Mouse (Mus musculus) C2C12 (cell line): Measurements from ENCODE around the gene Ltk. TPM values are rescaled to one million over a fixed set of nuclear protein-coding genes. Genes with fewer than 3 reads are reported as not detected.

Experiments used
- H3K27me3 ChIP-seq: one replicate; pipeline ENCODE4 v1.6.1; 2011; ENCODE audit not compliant: control insufficient read depth, insufficient read depth, insufficient read length
- H3K36me3 ChIP-seq: one replicate; pipeline ENCODE4 v1.6.1; 2011; ENCODE audit not compliant: control insufficient read depth, insufficient read depth
- H3K4me3 ChIP-seq: one replicate; pipeline ENCODE4 v1.5.1; 2011; ENCODE audit warnings: mild to moderate bottlenecking, control low read depth; ENCODE audit not compliant: poor library complexity, insufficient read depth, severe bottlenecking
- H3K79me2 ChIP-seq: one replicate; pipeline ENCODE4 v1.6.1; 2011; ENCODE audit not compliant: control insufficient read depth, insufficient read depth
- H3K79me3 ChIP-seq: one replicate; pipeline ENCODE4 v1.6.1; 2011; ENCODE audit warnings: low read depth, control low read depth
- H3ac ChIP-seq: one replicate; pipeline ENCODE3; 2011; ENCODE audit warnings: low read depth; ENCODE audit not compliant: control insufficient read depth, insufficient read length
- CEBPB ChIP-seq: IDR thresholded peaks from one replicate; pipeline ENCODE4 v1.6.1; 2011; ENCODE audit warnings: low read depth, mild to moderate bottlenecking, control low read depth, moderate library complexity
- CTCF ChIP-seq: IDR thresholded peaks from one replicate; pipeline ENCODE4 v1.5.1; 2011; ENCODE audit not compliant: control insufficient read depth, insufficient read depth, insufficient read length
- FOSL1 ChIP-seq: IDR thresholded peaks from one replicate; pipeline ENCODE4 v1.8.0; 2011; ENCODE audit warnings: mild to moderate bottlenecking, low read length; ENCODE audit not compliant: poor library complexity, insufficient read depth, severe bottlenecking
- MAX ChIP-seq: IDR thresholded peaks from one replicate; pipeline ENCODE4 v1.6.1; 2011; ENCODE audit warnings: mild to moderate bottlenecking, control low read depth
- MYOD1 ChIP-seq: IDR thresholded peaks from one replicate; pipeline ENCODE4 v1.6.1; 2011; ENCODE audit warnings: low read depth; ENCODE audit not compliant: control insufficient read depth, insufficient read length
- MYOG ChIP-seq: IDR thresholded peaks from one replicate; pipeline ENCODE4 v1.6.1; 2011; ENCODE audit not compliant: control insufficient read depth, insufficient read length; ENCODE audit errors: extremely low read depth
- USF1 ChIP-seq: IDR thresholded peaks from one replicate; pipeline ENCODE4 v1.6.1; 2011; ENCODE audit warnings: low read depth, mild to moderate bottlenecking, control low read depth, moderate library complexity
- polyA plus RNA-seq: library from polyadenylated mRNA; unstranded; fragments of >200 nt; fragmentation: generic; extraction: Trizol; gene quantifications from one replicate; pipeline ENCODE4 v1.2.1, GENCODE M21; 2012; ENCODE audit warnings: missing spikeins

The Ltk gene
- polyA plus RNA-seq, 1 experiment: 0.01 TPM

GRCm38 (mm10) chr2:119745281-119745680 lies 14.9 kb downstream of the Ltk start:
- H3K27me3 ChIP-seq: peaks cover 14% of the 10 kb centered on the region
- H3K36me3 ChIP-seq: no peaks in the 10 kb centered on the region
- no peaks in the 10 kb centered on the region for H3K79me3 ChIP-seq
- H3ac ChIP-seq: no peak overlapping the region
- H3K4me3 ChIP-seq: no peak overlapping the region
- TF ChIP-seq CTCF: no peak
- no peak for TF ChIP-seq FOSL1
- no peak for TF ChIP-seq CEBPB
- no peak for TF ChIP-seq MAX
- H3K79me2 ChIP-seq: no peaks in the 10 kb centered on the region

GRCm38 (mm10) chr2:119744163-119745111 lies 15.8 kb downstream of the Ltk start:
- Histone ChIP-seq H3K79me2 (no peaks in the 10 kb centered on the region), H3K27me3 (peaks cover 5% of the 10 kb centered on the region), H3K79me3 (no peaks in the 10 kb centered on the region), H3ac (no peak overlapping the region), H3K36me3 (no peaks in the 10 kb centered on the region), H3K4me3 (no peak overlapping the region)
- TF ChIP-seq MYOG (no peak), CEBPB (no peak), CTCF (no peak), MAX (no peak), USF1 (no peak), MYOD1 (no peak), FOSL1 (no peak)

GRCm38 (mm10) chr2:119743808-119744162 lies 16.4 kb downstream of the Ltk start:
- H3K27me3 ChIP-seq: no peaks in the 10 kb centered on the region
- TF ChIP-seq MYOG: no peak
- TF ChIP-seq MYOD1: no peak
- no peak for TF ChIP-seq MAX
- TF ChIP-seq CTCF: no peak
- no peak for TF ChIP-seq FOSL1
- no peak for TF ChIP-seq CEBPB
- TF ChIP-seq USF1: no peak
- H3K36me3 ChIP-seq: no peaks in the 10 kb centered on the region

GRCm38 (mm10) chr2:119743176-119743807 lies 16.9 kb downstream of the Ltk start:
- Histone ChIP-seq H3K4me3 (no peak overlapping the region), H3ac (no peak overlapping the region), H3K79me3 (no peaks in the 10 kb centered on the region), H3K27me3 (no peaks in the 10 kb centered on the region), H3K36me3 (no peaks in the 10 kb centered on the region), H3K79me2 (no peaks in the 10 kb centered on the region)
- TF ChIP-seq FOSL1 (no peak), CTCF (no peak), MYOD1 (no peak), MYOG (no peak), MAX (no peak), USF1 (no peak), CEBPB (no peak)

More at GRCm38 (mm10) chr2:119743808-119744162, 16.4 kb downstream of the Ltk start:
- no peak overlapping the region for H3K4me3 ChIP-seq
- H3ac ChIP-seq: no peak overlapping the region
- no peaks in the 10 kb centered on the region for H3K79me2 ChIP-seq
- H3K79me3 ChIP-seq: no peaks in the 10 kb centered on the region

GRCm38 (mm10) chr2:119742461-119743175 lies 17.6 kb downstream of the Ltk start:
- no peaks in the 10 kb centered on the region for H3K27me3 ChIP-seq
- TF ChIP-seq CEBPB: no peak

More at GRCm38 (mm10) chr2:119742461-119743175, 17.6 kb downstream of the Ltk start:
- H3ac ChIP-seq: peak overlapping the region; percentile 15
- no peaks in the 10 kb centered on the region for H3K79me3 ChIP-seq
- H3K36me3 ChIP-seq: no peaks in the 10 kb centered on the region
- H3K4me3 ChIP-seq: peak overlapping the region; percentile 29
- H3K79me2 ChIP-seq: no peaks in the 10 kb centered on the region
